Mouse (Mus musculus) stomach, postnatal 0 days (tissue): ENCODE data around the gene Mier1.

Source experiments
- CTCF ChIP-seq: IDR thresholded peaks from 2 replicates; pipeline ENCODE4 v1.5.1; 2016; ENCODE audit warnings: antibody characterized with exemption, low read depth, mild to moderate bottlenecking, moderate library complexity
- EP300 ChIP-seq: optimal IDR thresholded peaks from 2 replicates; pipeline ENCODE3; 2016; ENCODE audit warnings: antibody characterized with exemption

GRCm38 (mm10) chr4:103064421-103064820 lies 49.8 kb upstream of the Mier1 start:
- TF ChIP-seq CTCF (no peak), EP300 (no peak)
